Mouse (Mus musculus): ENCODE measurements around the gene Phgr1. TPM values are rescaled to one million over a fixed set of nuclear protein-coding genes. Genes with fewer than 3 reads are reported as not detected.
A peak's percentile ranks its signal among the peaks of the same experiment; 100 is the strongest.

Gene Phgr1
- polyA plus RNA-seq, 1 experiment from 2014 or later = 31.4 TPM

- no peak for ATAC-seq (ENCODE audit: insufficient read depth, low FRiP score, low read depth)
- Histone ChIP-seq H3K9ac (no peak overlapping the region), H3K36me3 (no peaks in the 10 kb centered on the region), H3K4me1 (0 out of 2 replicates have a peak, but pooled peaks cover 8% of the 10 kb centered on the region), H3K27ac (peak overlapping the region; percentile 65), H3K9me3 (no peaks in the 10 kb centered on the region), H3K4me2 (no peak overlapping the region), H3K27me3 (replicated peaks) (no peaks in the 10 kb centered on the region), H3K4me3 (replicated peaks) (no peak overlapping the region)
- WGBS = 54% methylated on average over 16 of the region's 16 CpGs
These were observed 20.4 kb upstream of the Phgr1 start for GRCm38 (mm10) chr2:118751896-118752791.

GRCm38 (mm10) chr2:118752792-118753108 is 19.8 kb upstream of the Phgr1 start:
- Histone ChIP-seq H3K27me3 (replicated peaks) (no peaks in the 10 kb centered on the region), H3K4me1 (0 out of 2 replicates have a peak, but pooled peaks cover 4% of the 10 kb centered on the region), H3K27ac (peak overlapping the region; percentile 65), H3K4me3 (replicated peaks) (no peak overlapping the region), H3K4me2 (no peak overlapping the region), H3K36me3 (no peaks in the 10 kb centered on the region), H3K9ac (no peak overlapping the region), H3K9me3 (no peaks in the 10 kb centered on the region)
- no peak for ATAC-seq (ENCODE audit: insufficient read depth, low FRiP score, low read depth)
- WGBS = 61% methylated on average over 4 of the region's 4 CpGs

- H3K9me3 ChIP-seq = no peaks in the 10 kb centered on the region
- H3K27ac ChIP-seq = no peak overlapping the region
- H3K4me3 ChIP-seq (replicated peaks) = no peak overlapping the region
- H3K27me3 ChIP-seq (replicated peaks) = no peaks in the 10 kb centered on the region
- H3K36me3 ChIP-seq = no peaks in the 10 kb centered on the region
- WGBS = 80% methylated on average over 5 of the region's 5 CpGs
- ATAC-seq (ENCODE audit: insufficient read depth, low FRiP score, low read depth) = no peak
- H3K4me1 ChIP-seq = 0 out of 2 replicates have a peak, but pooled peaks cover 6% of the 10 kb centered on the region
- H3K9ac ChIP-seq = no peak overlapping the region
- H3K4me2 ChIP-seq = no peak overlapping the region
These were observed 18.4 kb upstream of the Phgr1 start for GRCm38 (mm10) chr2:118754143-118754542.

- H3K4me3 ChIP-seq (replicated peaks) = no peak overlapping the region
- H3K4me1 ChIP-seq = 0 out of 2 replicates have a peak, but pooled peaks cover 3% of the 10 kb centered on the region
- H3K9ac ChIP-seq = no peak overlapping the region
- WGBS = 77% methylated on average over 6 of the region's 6 CpGs
- no peak for ATAC-seq (ENCODE audit: insufficient read depth, low FRiP score, low read depth)
- no peaks in the 10 kb centered on the region for H3K27me3 ChIP-seq (replicated peaks)
- no peaks in the 10 kb centered on the region for H3K9me3 ChIP-seq
- H3K4me2 ChIP-seq = no peak overlapping the region
- H3K27ac ChIP-seq = no peak overlapping the region
- no peaks in the 10 kb centered on the region for H3K36me3 ChIP-seq
These were observed 17.2 kb upstream of the Phgr1 start for GRCm38 (mm10) chr2:118755407-118755806.

GRCm38 (mm10) chr2:118756103-118756502 is 16.5 kb upstream of the Phgr1 start:
- no peak for ATAC-seq (ENCODE audit: insufficient read depth, low FRiP score, low read depth)
- H3K4me2 ChIP-seq = no peak overlapping the region

GRCm38 (mm10) chr2:118759828-118760227 is 12.7 kb upstream of the Phgr1 start:
- H3K4me1 ChIP-seq = peaks cover 35% of the 10 kb centered on the region
- H3K27me3 ChIP-seq (replicated peaks) = no peaks in the 10 kb centered on the region
- 15% methylated on average over 8 of the region's 8 CpGs for WGBS
- ATAC-seq (ENCODE audit: insufficient read depth, low FRiP score, low read depth) = no peak
- no peak overlapping the region for H3K4me2 ChIP-seq
- H3K9ac ChIP-seq = no peak overlapping the region
- H3K36me3 ChIP-seq = no peaks in the 10 kb centered on the region
- H3K27ac ChIP-seq = no peak overlapping the region
- H3K4me3 ChIP-seq (replicated peaks) = no peak overlapping the region
- H3K9me3 ChIP-seq = no peaks in the 10 kb centered on the region

More at GRCm38 (mm10) chr2:118756103-118756502, 16.5 kb upstream of the Phgr1 start:
- Histone ChIP-seq H3K4me3 (replicated peaks) (no peak overlapping the region), H3K4me1 (peaks cover 6% of the 10 kb centered on the region), H3K27ac (no peak overlapping the region), H3K36me3 (no peaks in the 10 kb centered on the region), H3K9me3 (no peaks in the 10 kb centered on the region), H3K9ac (no peak overlapping the region), H3K27me3 (replicated peaks) (no peaks in the 10 kb centered on the region)
- 70% methylated on average over 4 of the region's 4 CpGs for WGBS

GRCm38 (mm10) chr2:118760311-118761025 is 12.1 kb upstream of the Phgr1 start:
- Histone ChIP-seq H3K36me3 (no peaks in the 10 kb centered on the region), H3K27me3 (replicated peaks) (no peaks in the 10 kb centered on the region), H3K27ac (peak overlapping the region; percentile 95; the same call in 1 of the 2 replicates), H3K4me3 (replicated peaks) (no peak overlapping the region), H3K9ac (no peak overlapping the region), H3K4me2 (no peak overlapping the region), H3K9me3 (no peaks in the 10 kb centered on the region), H3K4me1 (peaks cover 35% of the 10 kb centered on the region)
- WGBS = 86% methylated on average over 11 of the region's 11 CpGs
- no peak for ATAC-seq (ENCODE audit: insufficient read depth, low FRiP score, low read depth)

GRCm38 (mm10) chr2:118761358-118761757 is 11.2 kb upstream of the Phgr1 start:
- Histone ChIP-seq H3K4me2 (peak overlapping the region; percentile 54), H3K27ac (peak overlapping the region; percentile 95), H3K4me1 (peaks cover 35% of the 10 kb centered on the region), H3K4me3 (replicated peaks) (peak overlapping the region; percentile 29; the same call in 1 of the 2 replicates), H3K27me3 (replicated peaks) (no peaks in the 10 kb centered on the region), H3K9ac (no peak overlapping the region), H3K36me3 (no peaks in the 10 kb centered on the region), H3K9me3 (no peaks in the 10 kb centered on the region)
- 82% methylated on average over 12 of the region's 12 CpGs for WGBS
- no peak for ATAC-seq (ENCODE audit: insufficient read depth, low FRiP score, low read depth)

- Histone ChIP-seq H3K36me3 (no peaks in the 10 kb centered on the region), H3K27ac (peak within 1 kb of the TSS; percentile 95), H3K4me1 (peaks cover 35% of the 10 kb centered on the region), H3K27me3 (replicated peaks) (no peaks in the 10 kb centered on the region), H3K9me3 (no peaks in the 10 kb centered on the region), H3K9ac (no peak within 1 kb of the TSS), H3K4me2 (peak within 1 kb of the TSS; percentile 54), H3K4me3 (replicated peaks) (peak within 1 kb of the TSS; percentile 29)
- 8% methylated on average over 29 of the region's 29 CpGs for WGBS
- peak; percentile 84 for ATAC-seq (ENCODE audit: insufficient read depth, low FRiP score, low read depth)
These were observed 10.4 kb upstream of the Phgr1 start, which contains the start of gene Ccdc9b for GRCm38 (mm10) chr2:118761906-118762783. Gene Ccdc9b (minus strand): TSS chr2:118762661.

- no peak overlapping the region for H3K9ac ChIP-seq
- peak overlapping the region; percentile 29; the same call in 1 of the 2 replicates for H3K4me3 ChIP-seq (replicated peaks)
- peak overlapping the region; percentile 95 for H3K27ac ChIP-seq
- H3K4me2 ChIP-seq = peak overlapping the region; percentile 54
- H3K4me1 ChIP-seq = peaks cover 35% of the 10 kb centered on the region
- no peaks in the 10 kb centered on the region for H3K36me3 ChIP-seq
- 11% methylated on average over 10 of the region's 10 CpGs for WGBS
- no peaks in the 10 kb centered on the region for H3K27me3 ChIP-seq (replicated peaks)
- H3K9me3 ChIP-seq = no peaks in the 10 kb centered on the region
- peak; percentile 1; the same call in 1 of the 2 replicates for ATAC-seq (ENCODE audit: insufficient read depth, low FRiP score, low read depth)
These were observed 9.8 kb upstream of the Phgr1 start for GRCm38 (mm10) chr2:118762784-118763148.

GRCm38 (mm10) chr2:118763469-118763868 is 9.1 kb upstream of the Phgr1 start:
- 73% methylated on average over 7 of the region's 7 CpGs for WGBS
- Histone ChIP-seq H3K4me3 (replicated peaks) (no peak overlapping the region), H3K4me1 (peaks cover 35% of the 10 kb centered on the region), H3K36me3 (no peaks in the 10 kb centered on the region), H3K27ac (peak overlapping the region; percentile 95), H3K27me3 (replicated peaks) (no peaks in the 10 kb centered on the region), H3K9ac (no peak overlapping the region), H3K4me2 (no peak overlapping the region), H3K9me3 (no peaks in the 10 kb centered on the region)
- ATAC-seq (ENCODE audit: insufficient read depth, low FRiP score, low read depth) = no peak

Data from stomach, embryonic 15.5 days (tissue).